Mouse (Mus musculus) 3T3-L1 (cell line): ENCODE measurements around the gene Hist1h3c.
"Not testable (repeated sequence)": the region's sequence is repeated elsewhere in the genome, so short reads cannot be mapped to it uniquely, and the experiment has no call there.

ENCODE experiments used
- DNase-seq: peaks from one replicate; pipeline ENCODE4 v3.0.0-alpha.2; 2015; ENCODE audit warnings: low read depth, low spot score

The Hist1h3c gene

DNA sequence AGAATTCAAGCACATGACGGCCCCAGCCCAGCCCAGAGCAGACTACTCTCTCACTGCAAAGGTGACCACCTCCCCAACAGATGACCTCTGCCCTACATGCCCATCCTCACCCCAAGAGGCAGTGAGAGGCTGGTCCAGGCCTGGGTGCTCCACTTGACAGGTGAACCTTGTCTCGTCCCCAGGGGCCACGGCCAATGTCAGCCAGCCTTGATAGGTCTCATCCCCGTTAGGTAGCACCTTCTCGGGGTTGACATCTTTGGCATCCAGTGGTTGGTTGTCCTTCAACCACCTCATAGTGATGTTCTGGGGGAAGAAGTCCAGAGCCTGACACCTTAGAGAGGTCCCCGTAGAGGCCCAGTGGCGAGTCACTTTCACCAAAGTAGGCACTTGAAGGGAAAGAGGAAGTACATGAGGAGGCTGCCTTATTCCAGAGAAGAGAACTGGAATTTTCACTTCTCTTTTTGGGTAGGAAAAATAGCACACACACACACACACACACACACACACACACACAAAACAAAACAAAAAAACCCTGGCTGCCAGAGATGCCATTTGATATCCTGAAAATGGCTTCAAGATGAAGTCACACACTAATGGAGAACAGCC lies 39.5 kb downstream of the Hist1h3c start:
- DNase-seq, result no peak

DNA sequence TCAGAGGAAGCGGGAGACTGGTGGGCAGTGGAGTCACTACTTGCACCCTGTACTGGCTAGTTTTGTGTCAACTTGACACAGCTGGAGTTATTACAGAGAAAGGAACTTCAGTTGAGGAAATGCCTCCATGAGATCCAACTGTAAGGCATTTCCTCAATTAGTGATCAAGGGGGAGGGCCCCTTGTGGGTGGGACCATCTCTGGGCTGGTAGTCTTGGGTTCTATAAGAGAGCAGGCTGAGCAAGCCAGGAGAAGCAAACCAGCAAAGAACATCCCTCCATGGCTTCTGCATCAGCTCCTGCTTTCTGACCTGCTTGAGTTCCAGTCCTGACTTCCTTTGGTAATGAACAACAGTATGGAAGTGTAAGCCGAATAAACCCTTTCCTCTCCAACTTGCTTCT lies 42.6 kb downstream of the Hist1h3c start:
- DNase-seq, result not testable (repeated sequence)

DNA sequence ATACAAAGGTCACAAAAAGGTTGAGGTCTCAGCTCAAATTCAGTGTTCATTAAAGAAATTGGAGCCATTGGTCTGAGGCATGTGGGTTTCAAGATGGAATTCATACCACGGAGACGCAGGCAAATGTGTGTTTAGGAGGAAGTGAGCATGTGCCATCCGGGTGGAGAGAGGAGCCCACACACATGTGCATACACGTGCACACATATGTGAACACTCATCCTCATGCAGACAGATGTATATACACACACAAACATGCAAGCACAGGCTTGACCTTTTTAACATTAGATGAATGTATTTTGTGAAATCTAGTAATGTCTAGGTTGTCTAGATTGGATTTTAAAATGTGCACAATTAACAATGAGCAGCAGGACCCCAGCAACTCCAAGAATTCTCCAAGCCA lies 43.2 kb downstream of the Hist1h3c start:
- DNase-seq, result no peak

DNA sequence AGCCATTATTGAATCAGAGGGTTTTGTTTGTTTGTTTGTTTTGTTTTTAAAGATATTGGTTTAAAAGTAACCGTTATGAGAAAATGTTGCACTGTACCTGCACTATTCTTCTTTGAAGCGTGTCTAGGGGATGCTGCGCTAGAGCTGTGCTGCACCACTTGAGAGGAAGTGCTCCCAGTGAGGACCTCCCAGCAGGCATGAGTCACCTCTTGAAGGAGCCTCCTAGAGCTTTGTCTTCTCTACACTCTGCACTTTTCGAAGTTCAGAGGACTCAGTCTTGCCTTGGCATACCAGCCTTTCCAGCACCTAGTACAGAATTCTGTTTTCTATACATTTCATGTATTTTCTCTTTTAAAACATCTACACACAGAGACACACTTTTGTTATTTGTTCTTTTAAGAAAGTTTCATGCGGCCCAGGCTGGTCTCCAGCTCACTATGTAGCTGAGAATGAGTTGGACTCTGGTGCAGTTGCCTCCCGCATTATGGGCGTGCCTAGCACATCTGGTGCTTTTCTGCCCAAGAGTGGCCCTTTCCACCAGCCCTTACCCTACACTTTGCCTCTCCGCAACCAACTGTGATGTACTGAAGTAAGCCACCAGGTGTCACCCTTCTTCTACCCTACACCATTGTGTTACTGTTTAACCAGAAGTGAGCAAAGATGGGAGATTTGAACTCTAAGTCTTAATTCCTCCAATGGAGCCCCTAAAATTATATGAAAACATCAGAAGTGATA lies 44.4 kb downstream of the Hist1h3c start:
- peak; percentile 90 for DNase-seq

DNA sequence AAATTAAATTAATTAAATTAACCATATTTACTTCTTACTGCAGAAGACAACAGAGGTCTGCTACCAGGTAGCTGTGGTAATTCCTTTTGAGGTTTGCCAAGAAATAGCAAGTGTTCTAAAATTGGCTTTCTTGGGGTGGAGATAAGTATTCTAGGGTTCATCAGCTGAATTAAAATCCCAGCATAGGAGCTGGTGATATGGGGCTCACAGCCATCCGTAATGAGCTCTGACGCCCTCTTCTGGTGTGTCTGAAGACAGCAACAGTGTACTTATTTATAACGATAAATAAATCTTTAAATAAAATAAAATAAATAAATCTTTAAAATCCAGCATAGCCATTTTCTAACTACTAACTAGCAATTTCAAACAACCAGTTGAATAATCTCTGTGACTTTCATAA lies 45.6 kb downstream of the Hist1h3c start:
- no peak for DNase-seq

DNA sequence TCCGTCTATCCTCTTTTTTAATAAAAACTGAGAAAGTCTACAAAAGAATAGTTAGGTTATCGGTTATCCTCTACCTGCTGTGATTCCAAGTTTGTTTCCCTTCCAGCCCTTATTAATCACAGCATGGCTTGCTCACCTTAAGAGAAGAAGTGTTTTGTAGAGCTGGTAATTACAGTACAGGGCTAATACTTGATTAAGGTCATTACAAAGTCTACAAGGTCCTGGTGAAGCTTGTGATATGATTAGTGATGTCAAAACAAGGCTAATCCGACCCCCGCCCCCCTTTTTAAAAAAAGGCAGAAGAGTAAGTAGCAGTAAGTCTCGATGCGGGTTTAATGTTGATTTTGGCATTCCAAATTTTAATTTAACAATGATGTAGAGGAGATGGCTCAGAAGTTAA lies 46.4 kb downstream of the Hist1h3c start:
- DNase-seq, result no peak

DNA sequence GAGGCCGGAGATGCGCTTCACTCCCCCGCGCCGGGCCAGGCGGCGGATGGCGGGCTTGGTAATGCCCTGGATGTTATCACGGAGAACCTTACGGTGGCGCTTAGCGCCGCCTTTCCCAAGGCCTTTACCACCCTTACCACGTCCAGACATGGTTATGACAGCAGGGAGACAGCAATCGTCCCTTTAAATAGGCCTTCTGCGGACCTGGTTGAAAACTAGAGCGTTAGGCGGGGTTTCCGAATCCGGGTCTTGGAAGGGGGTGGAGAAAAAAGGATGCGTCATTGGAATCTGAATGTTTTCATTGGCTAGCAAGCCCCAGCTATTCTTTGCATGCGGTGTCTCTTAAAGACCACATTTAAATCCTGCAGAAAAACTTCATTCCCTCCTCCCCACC lies 47.1 kb downstream of the Hist1h3c start, which contains the start of gene Hist1h4c:
Gene Hist1h4c (minus strand): TSS at position 155 of the 394 bp plus-strand sequence.
- peak; percentile 99 for DNase-seq

DNA sequence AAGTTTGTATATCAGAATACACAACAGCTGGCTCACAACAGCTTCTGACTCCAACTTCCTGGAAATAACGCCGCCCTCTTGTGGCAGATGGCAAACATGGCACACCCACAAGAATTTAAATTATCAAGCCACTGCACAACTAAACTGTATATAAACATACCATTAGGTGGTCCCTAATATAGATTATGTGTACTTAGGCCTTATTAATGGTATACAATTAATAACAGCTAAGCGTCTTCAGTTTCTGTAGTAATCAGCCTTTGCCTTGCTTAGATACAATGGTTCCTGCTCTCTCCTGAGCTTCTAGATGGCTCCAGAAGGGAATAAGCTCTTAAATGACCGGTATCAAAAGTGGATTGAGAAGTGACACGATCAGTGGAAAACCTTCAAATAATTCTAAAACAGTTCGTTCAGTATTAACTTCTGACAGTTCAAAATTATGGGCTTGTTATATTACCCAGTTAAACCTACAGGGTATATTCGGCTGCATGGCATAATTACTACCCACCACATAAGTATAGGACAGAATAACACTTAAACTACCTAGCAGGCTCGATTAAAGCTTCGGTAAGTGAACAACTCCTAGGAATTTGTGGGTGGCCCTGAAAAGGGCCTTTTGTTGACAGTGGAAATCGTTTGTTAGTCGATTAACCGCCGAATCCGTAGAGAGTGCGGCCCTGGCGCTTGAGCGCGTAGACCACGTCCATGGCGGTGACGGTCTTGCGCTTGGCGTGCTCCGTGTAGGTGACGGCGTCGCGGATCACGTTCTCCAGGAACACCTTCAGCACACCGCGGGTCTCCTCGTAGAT lies 47.7 kb downstream of the Hist1h3c start:
- DNase-seq, result peak; percentile 90

DNA sequence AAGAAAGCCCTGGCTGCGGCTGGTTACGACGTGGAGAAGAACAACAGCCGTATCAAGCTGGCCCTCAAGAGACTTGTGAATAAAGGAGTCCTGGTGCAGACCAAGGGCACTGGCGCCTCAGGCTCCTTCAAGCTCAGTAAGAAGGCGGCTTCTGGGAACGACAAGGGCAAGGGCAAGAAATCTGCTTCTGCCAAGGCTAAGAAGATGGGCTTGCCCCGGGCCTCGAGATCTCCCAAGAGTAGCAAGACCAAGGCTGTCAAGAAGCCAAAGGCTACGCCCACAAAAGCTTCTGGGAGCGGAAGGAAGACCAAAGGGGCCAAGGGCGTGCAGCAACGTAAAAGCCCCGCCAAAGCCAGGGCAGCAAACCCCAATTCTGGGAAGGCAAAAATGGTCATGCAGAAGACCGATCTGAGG lies 49.3 kb downstream of the Hist1h3c start:
- no peak for DNase-seq

DNA sequence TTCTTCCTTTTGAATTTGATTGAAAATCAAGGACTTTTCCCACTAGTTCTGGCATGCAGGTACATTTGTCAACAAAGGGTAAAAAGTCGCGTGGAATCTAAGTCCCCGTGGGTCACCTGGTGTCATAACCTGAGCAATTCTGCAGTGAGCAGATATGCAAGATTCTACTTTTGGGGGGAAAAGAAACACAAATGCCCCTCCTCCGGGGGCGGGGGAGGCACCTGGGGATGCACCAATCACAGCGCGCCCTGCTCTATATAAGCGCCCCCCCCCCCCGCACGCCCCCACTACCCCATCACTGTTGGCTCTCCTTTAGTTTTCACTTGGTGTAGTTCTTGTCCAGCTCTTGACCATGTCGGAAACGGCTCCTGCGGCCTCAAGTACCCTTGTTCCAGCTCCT lies 49.9 kb downstream of the Hist1h3c start, which contains the start of gene Hist1h1t:
Gene Hist1h1t (plus strand): TSS at position 301 of the 400 bp plus-strand sequence.
- DNase-seq, result no peak
